Mouse (Mus musculus) embryonic facial prominence, embryonic 10.5 days (tissue): ENCODE data around the gene Erv3. TPM values are rescaled to one million over a fixed set of nuclear protein-coding genes. Genes with fewer than 3 reads are reported as not detected.

ENCODE experiments used
- DNase-seq: peaks from one replicate; pipeline ENCODE4 v3.0.0-alpha.2; 2017; ENCODE audit warnings: low spot score
- H3K27ac ChIP-seq: fragments of 300-500 bp; sonication (generic); replicated peaks from 2 replicates; pipeline ENCODE4 v1.5.1; 2016; ENCODE audit warnings: mild to moderate bottlenecking
- H3K27me3 ChIP-seq: fragments of 300-500 bp; sonication (generic); replicated peaks from 2 replicates; pipeline ENCODE4 v1.6.1; 2016; ENCODE audit warnings: low read depth, mild to moderate bottlenecking; ENCODE audit not compliant: poor library complexity, severe bottlenecking
- H3K36me3 ChIP-seq: fragments of 300-500 bp; sonication (generic); replicated peaks from 2 replicates; pipeline ENCODE4 v1.6.1; 2016; ENCODE audit warnings: mild to moderate bottlenecking, moderate library complexity
- H3K4me1 ChIP-seq: fragments of 300-500 bp; sonication (generic); 2 replicates; pipeline ENCODE4 v1.6.1; 2016
- H3K4me3 ChIP-seq: fragments of 300-500 bp; sonication (generic); 2 replicates; pipeline ENCODE4 v1.5.1; 2016; ENCODE audit warnings: mild to moderate bottlenecking, moderate library complexity
- H3K9me3 ChIP-seq: fragments of 300-500 bp; sonication (generic); 2 replicates; pipeline ENCODE4 v1.6.1; 2016; ENCODE audit warnings: mild to moderate bottlenecking
- WGBS: fragments of 180-500 bp; shearing (Covaris S2); methylation state at CpG from one replicate; pipeline ENCODE4 v1.1.7; 2016; 5-methylcytosine and 5-hydroxymethylcytosine counted together
- polyA plus RNA-seq: library from polyadenylated mRNA; unstranded; fragments of >200 nt; fragmentation: Nextera tagmentation; extraction: Ambion mirVana; gene quantifications from 2 replicates; pipeline ENCODE4 v1.2.1, GENCODE M21; 2016

Erv3 gene
- polyA plus RNA-seq, 1 experiment from 2014 or later: not detected

DNA sequence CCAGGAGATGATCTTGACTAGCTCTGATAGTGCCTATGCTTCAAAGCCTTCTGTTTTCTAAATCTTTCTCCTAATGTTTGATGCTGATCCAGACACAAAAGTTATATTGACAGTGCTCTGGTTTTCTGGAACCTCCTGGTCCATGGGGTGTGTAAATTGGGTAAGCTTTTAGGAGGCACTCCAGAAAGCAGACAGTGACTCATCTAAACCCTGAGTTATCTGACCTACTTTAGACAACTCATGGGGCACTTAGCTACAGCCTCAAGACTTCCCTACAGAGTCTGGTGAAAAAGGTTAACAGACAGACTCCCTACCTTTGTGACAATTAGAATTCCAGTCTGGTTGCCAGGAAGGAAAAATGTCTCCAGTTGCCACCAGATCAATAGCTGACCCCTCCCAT is 1.7 kb downstream of the Erv3 start:
- no peak for DNase-seq
- Histone ChIP-seq H3K27ac (no peak overlapping the region), H3K27me3 (no peaks in the 10 kb centered on the region), H3K4me1 (peaks cover 10% of the 10 kb centered on the region), H3K36me3 (no peaks in the 10 kb centered on the region), H3K4me3 (no peak overlapping the region), H3K9me3 (no peaks in the 10 kb centered on the region)

DNA sequence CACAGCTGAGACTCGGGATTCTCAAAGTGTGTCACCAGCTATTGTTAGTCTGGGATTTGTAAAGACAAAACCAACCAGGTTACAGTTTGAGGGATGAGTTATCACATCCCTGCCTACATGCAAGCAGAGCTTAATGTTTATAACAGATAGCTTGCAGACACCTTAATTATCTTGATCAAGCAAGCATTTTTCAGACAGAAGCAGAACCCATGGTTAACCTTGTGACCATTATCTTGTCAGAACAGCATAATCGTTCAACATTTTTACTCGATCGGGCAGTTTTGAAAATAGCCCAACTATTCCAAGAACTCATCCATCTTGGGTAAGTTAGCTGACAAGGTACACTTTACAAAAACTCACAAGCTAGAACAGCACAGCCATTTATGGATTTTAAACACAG is 5.8 kb downstream of the Erv3 start:
- WGBS: 75% methylated on average over 4 of the region's 4 CpGs
- no peak for DNase-seq
- H3K27me3 ChIP-seq: no peaks in the 10 kb centered on the region

DNA sequence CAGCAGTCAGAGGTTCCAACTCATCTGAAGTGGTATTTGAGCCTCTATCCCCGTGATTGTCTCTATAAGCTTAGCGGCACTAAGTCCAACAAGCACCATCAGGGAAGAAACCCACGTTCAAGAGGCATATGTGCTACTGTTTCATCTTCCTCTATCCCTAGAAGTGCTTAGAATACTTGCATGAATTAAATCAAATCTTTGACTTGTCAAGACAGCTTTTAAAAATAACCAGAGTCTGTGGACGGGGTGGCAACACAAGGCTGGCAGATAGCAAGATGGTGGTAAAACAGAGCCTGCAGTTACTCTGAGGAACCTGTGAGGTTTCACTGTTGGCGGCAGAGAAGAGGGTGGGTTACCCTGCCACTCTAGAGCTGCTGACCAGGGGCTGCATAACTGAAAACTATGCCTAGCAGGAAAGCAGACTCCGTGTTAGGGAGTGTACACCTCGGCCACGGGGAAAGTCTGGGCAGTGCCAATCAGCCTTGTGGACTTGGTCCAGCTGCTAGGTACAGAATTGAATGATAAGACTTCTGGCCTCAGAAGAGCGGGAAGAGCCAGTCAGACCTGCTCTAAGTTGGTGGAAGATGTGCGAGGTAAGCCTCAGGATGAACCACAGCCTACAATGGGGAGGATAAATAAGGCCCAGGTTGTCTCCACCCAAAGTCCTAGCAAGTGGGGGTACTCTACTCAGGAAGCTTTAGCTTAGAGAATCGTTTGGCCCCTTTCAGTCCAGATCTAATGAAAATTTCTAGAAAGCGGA is 8.0 kb downstream of the Erv3 start:
- Histone ChIP-seq H3K9me3 (no peaks in the 10 kb centered on the region), H3K27me3 (no peaks in the 10 kb centered on the region), H3K4me3 (no peak overlapping the region), H3K36me3 (no peaks in the 10 kb centered on the region), H3K4me1 (peaks cover 13% of the 10 kb centered on the region), H3K27ac (no peak overlapping the region)
- no peak for DNase-seq
- 89% methylated on average over 12 of the region's 12 CpGs for WGBS

More for the DNA sequence above, 5.8 kb downstream of the Erv3 start:
- Histone ChIP-seq H3K36me3 (no peaks in the 10 kb centered on the region), H3K27ac (no peak overlapping the region), H3K9me3 (no peaks in the 10 kb centered on the region), H3K4me1 (no peaks in the 10 kb centered on the region), H3K4me3 (no peak overlapping the region)

DNA sequence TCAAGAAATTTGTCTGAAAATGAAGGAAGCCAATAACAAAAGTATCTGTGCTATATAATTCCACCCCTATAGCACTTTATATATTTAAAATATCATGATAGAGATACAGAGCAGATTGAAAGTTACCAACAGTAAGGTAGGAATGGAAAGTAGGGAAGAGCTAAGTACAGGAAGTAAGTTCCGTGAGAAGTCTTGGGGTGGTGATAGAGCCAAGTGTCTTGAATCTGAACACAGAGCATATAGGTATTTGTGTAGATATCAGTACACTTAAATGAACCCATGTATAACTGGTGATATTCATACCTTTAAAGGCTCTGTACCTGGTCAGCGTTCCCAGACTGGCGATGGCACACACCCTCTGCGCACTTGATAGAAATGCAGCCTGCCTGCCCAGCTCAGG is 9.5 kb downstream of the Erv3 start:
- DNase-seq: no peak
- H3K27me3 ChIP-seq: no peaks in the 10 kb centered on the region
- peaks cover 20% of the 10 kb centered on the region for H3K4me1 ChIP-seq
- H3K27ac ChIP-seq: no peak overlapping the region
- no peaks in the 10 kb centered on the region for H3K36me3 ChIP-seq
- WGBS: 97% methylated on average over 4 of the region's 4 CpGs
- no peaks in the 10 kb centered on the region for H3K9me3 ChIP-seq
- no peak overlapping the region for H3K4me3 ChIP-seq

DNA sequence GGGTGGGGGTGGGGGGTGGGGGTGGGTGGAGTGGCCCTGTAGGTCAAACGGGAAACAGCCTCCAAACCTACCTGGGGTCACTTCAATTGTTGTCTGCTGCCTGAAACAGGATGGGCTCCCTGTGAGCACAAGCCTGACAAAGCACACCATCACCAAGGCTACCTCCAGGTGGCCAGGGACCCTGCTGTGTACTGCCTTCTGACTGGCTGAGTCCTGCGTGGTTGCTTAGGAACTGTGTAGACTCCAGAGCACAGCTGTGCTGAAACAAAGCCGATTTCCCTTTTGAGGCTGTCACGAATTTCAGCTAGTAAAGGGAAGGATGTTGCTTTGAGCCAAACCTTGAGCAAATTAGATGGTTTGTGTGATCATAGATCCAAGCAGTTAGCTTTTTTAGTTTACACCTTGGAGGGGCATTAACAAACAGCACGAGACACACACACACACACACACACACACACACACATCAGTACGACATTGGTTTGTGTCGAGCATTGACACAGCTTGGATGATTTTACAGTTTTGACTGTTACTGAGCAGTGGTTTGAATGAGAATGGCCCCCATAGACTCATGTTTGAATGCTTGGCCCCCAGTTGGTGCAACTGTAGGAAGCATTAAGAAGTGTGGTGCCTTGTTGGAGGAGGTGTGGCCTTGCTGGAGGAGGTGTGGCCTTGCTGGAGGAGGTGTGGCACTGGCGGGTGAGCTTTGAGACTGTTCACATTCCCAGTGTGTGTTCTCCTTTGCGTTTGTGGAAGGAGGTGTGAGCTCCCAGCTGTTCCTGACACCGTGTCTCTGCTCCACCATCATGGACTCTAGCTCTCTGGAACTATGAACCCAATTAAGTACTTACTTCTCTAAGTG is 11.8 kb downstream of the Erv3 start:
- 5% methylated on average over 10 of the region's 10 CpGs for WGBS
- no peaks in the 10 kb centered on the region for H3K9me3 ChIP-seq
- H3K4me1 ChIP-seq: peaks cover 20% of the 10 kb centered on the region
- H3K27ac ChIP-seq: peak overlapping the region; percentile 60
- H3K36me3 ChIP-seq: no peaks in the 10 kb centered on the region
- H3K27me3 ChIP-seq: no peaks in the 10 kb centered on the region
- peak; percentile 68 for DNase-seq
- H3K4me3 ChIP-seq: peak overlapping the region; percentile 37

DNA sequence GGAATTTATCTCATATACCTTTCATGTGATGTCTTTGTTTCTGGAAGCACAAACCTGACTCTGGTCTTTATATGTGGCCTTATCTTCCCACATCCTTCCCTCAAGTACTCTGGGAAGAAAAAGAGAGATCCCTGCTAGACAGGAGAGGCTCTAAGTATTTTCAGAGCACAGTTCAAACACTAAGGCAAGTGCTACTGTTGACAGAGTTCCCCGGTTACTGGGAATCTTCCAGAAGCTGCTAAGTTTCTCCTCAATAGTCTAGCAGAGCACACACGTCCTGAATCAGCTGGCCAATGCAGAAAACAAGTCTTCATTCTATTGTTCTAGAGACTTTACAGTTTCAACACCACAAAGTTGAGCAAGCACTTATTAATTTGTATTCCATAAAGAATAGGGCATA is 12.7 kb downstream of the Erv3 start:
- H3K4me1 ChIP-seq: peaks cover 20% of the 10 kb centered on the region
- H3K4me3 ChIP-seq: no peak overlapping the region
- H3K9me3 ChIP-seq: no peaks in the 10 kb centered on the region
- no peaks in the 10 kb centered on the region for H3K27me3 ChIP-seq
- DNase-seq: no peak
- 42% methylated on average over 2 of the region's 2 CpGs for WGBS
- H3K27ac ChIP-seq: no peak overlapping the region; the same call in 1 of the 2 replicates
- no peaks in the 10 kb centered on the region for H3K36me3 ChIP-seq

DNA sequence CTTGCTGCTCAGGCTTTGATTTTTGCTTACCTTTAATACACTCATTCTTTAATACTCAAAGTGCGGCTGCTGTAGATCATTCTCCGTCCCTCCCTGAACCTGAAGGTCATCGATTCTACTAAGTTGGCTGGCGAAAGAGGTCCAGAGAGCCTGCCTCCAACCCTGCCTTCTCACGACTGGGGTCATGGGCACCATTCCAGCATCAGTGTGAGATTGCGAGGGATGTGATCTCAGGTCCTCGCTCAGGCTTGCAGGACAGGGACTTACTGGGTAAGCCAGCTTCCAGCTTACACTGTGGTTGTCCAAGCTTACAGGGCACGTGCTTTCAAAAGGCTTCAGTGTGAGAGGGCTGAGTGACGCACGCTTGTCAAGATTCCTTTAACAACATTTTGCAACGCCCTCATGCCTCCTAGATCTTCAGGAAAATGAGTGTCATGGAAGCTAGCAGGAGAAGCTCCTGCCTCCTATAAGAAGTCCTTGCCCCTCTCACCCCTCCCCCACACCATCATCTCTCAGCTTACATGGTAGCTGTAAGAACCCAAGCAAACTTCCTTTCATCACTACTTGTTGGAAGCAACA is 13.3 kb downstream of the Erv3 start:
- Histone ChIP-seq H3K27ac (no peak overlapping the region), H3K9me3 (no peaks in the 10 kb centered on the region), H3K4me3 (no peak overlapping the region), H3K36me3 (no peaks in the 10 kb centered on the region), H3K4me1 (peaks cover 21% of the 10 kb centered on the region), H3K27me3 (no peaks in the 10 kb centered on the region)
- DNase-seq: no peak
- 75% methylated on average over 11 of the region's 11 CpGs for WGBS

DNA sequence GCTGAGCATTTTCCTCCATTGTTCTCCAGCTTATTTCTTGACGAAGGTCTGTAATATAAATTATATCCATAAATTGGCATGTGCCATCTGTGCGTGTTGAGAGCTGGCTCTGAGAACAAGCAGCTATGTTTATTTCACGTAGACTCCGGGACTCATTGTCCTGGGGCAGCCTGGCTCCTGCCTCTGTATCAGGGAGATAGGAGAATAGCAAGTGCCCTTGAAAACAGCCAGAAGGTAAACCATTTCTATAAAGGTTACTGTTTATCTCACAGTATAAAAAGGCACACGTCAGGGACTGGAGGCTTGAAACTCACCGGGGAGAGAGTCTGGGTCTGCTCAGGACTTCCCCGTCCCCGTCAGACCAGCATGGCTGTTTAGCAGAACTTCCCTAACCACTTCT is 13.9 kb downstream of the Erv3 start:
- no peak for DNase-seq
- H3K36me3 ChIP-seq: no peaks in the 10 kb centered on the region
- WGBS: 82% methylated on average over 8 of the region's 8 CpGs

DNA sequence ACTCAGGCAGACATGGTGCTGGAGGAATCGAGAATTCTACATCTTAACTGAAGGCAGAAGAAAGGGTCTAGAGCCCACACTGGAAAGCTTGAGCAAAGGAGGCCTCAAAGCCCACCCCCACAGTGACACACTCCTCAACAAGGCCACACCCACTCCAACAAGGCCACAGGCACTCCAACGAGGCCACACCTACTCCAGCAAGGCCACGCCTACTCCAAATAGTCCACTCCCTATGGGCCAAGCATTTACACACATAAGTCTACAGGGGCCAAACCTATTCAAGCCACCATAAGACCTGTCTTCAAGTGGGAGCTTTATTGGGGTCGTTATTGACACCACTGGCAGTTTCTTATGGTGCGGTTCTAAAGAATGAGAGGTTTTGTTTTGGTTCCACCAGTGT is 17.0 kb downstream of the Erv3 start:
- no peak for DNase-seq
- 82% methylated on average over 5 of the region's 5 CpGs for WGBS
- Histone ChIP-seq H3K36me3 (no peaks in the 10 kb centered on the region), H3K4me3 (no peak overlapping the region), H3K9me3 (no peaks in the 10 kb centered on the region), H3K27ac (no peak overlapping the region), H3K4me1 (peaks cover 22% of the 10 kb centered on the region), H3K27me3 (no peaks in the 10 kb centered on the region)

More for the DNA sequence above, 13.9 kb downstream of the Erv3 start:
- no peaks in the 10 kb centered on the region for H3K9me3 ChIP-seq
- no peak overlapping the region for H3K4me3 ChIP-seq
- no peak overlapping the region for H3K27ac ChIP-seq
- H3K27me3 ChIP-seq: no peaks in the 10 kb centered on the region
- peaks cover 26% of the 10 kb centered on the region for H3K4me1 ChIP-seq

DNA sequence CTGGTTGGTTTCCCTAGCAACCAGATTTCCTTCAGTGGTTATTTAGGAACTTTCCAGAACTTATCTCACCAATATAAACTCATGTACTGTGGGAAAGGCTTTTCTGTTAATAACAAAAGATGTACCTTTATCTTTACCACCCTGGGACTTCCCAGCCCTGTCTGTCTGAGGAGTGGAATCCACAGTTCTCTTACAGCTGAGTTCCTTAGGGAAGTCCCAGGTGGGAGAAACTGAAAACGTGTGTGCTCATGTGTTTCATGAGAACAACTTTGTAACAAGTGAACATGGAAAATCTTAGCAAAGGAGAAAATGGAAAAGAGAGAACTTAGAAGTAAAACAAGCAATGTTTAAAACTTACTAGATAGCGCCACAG is 18.2 kb downstream of the Erv3 start:
- Histone ChIP-seq H3K27ac (no peak overlapping the region; the same call in 1 of the 2 replicates), H3K4me3 (no peak overlapping the region), H3K4me1 (peaks cover 13% of the 10 kb centered on the region), H3K9me3 (no peaks in the 10 kb centered on the region), H3K27me3 (no peaks in the 10 kb centered on the region), H3K36me3 (no peaks in the 10 kb centered on the region)
- 63% methylated on average over 2 of the region's 2 CpGs for WGBS
- no peak for DNase-seq

DNA sequence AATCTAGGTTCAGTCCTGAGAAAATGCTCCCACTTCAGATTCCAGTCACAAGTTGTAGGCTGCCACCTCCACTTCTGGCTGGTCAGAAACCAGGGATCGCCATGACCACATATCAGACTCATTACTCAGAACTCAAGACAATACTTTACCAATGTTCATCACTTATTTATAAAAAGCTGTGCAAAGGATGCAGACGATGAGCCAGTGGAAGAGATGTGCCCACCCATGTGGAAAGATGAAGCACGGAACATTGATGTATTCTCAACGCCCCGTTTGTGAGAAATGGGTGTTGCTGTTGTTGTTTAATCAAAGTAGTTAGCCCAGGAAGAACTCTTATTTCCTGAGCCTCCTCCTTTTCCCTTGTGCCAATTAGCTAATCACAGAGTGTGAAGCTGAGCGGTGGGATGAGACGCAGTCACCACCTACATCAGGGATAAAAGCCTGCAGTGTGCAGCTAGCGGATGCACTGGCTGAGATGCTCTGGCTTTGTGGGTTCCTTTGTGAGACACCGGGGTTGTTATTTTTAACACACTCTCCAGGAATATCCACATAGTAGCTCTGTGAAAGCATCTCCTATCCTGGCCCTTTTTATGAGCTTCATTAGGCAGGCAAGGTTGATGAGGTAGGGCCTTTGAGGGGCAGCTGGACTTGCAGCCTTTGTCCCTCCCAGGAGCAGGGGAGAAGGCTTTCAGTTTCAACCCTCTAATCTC is 18.8 kb downstream of the Erv3 start:
- no peak for DNase-seq
- H3K27ac ChIP-seq: no peak overlapping the region; the same call in 1 of the 2 replicates
- no peak overlapping the region for H3K4me3 ChIP-seq
- 67% methylated on average over 9 of the region's 9 CpGs for WGBS
- H3K36me3 ChIP-seq: no peaks in the 10 kb centered on the region
- peaks cover 8% of the 10 kb centered on the region; the same call in 1 of the 2 replicates for H3K4me1 ChIP-seq
- H3K27me3 ChIP-seq: no peaks in the 10 kb centered on the region
- no peaks in the 10 kb centered on the region for H3K9me3 ChIP-seq

DNA sequence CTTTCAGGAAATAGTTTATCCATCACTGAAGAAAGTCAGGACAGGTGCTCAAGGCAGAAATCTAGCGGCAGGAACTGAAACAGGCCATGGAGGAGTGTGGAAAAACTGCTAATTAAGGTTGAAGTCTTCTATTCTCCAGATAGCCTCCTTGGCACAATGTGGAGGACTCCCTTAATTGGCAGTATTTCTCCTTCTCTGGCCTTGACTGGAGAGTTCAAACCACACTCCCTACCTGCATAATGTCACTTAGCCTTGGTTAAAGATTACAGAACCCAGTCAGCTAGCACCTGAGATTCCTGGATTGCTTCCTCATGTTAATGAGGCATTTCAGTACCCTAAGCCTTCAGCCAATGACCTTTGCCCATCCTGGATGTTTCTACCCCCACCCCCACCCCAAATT is 25.3 kb downstream of the Erv3 start:
- Histone ChIP-seq H3K9me3 (peaks cover 14% of the 10 kb centered on the region; the same call in 1 of the 2 replicates), H3K4me1 (no peaks in the 10 kb centered on the region), H3K4me3 (no peak overlapping the region), H3K27me3 (no peaks in the 10 kb centered on the region), H3K27ac (no peak overlapping the region), H3K36me3 (no peaks in the 10 kb centered on the region)
- no peak for DNase-seq
- 94% methylated on average over 1 of the region's 1 CpGs for WGBS
